Mouse (Mus musculus): ENCODE data around the gene Morc1. TPM values are rescaled to one million over a fixed set of nuclear protein-coding genes. Genes with fewer than 3 reads are reported as not detected.
A peak's percentile ranks its signal among the peaks of the same experiment; 100 is the strongest.

Morc1 gene
- polyA plus RNA-seq, 1 experiment from 2014 or later: 0.16 TPM

DNA sequence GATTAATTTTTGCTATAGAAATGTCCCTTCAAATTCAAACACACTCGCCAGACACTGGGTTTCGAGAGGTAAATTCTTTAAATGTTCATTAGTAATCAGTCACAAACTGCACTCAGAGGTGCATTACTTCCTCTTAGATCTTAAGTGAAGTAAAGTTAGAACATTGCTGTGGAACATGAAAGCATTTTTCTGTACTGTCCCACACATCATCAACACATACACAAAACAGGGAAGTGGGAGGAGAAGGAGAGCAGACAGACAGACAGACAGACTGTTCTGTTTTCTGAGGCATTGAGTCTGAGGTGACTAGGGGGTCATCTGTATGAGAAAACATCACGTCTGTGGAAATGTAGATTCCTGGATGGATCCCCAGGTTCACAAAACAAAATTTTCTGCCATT lies 143.5 kb downstream of the Morc1 start:
- ATAC-seq: no peak

DNA sequence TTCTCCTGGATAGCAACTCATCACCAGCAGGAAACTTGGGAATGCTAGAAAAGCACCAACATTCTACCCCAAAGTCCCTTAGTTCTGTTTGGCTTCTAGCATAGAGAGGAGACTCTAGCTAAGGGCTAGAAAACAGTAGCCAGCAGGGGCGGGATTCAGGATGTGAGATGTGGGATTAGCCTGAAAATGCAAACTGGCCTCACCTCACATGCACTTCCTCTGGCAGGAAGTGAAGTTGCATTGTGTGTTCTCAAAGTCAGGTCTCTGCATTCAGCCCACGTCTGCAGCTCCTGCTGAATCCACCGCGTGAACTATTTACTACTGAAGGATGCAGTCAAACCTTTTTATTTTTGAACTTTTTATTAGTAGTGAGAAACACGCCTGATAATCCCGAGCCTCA lies 154.3 kb downstream of the Morc1 start:
- H3K9ac ChIP-seq (ENCODE audit: low read depth, low read length): no peak overlapping the region
- no peak for ATAC-seq
- H3K4me2 ChIP-seq (replicated peaks; ENCODE audit: low read depth): no peak overlapping the region
- H3K9me3 ChIP-seq (ENCODE audit: control insufficient read depth): no peaks in the 10 kb centered on the region
- H3K27me3 ChIP-seq (replicated peaks; ENCODE audit: control insufficient read depth, insufficient read depth, low read length): no peaks in the 10 kb centered on the region
- TF ChIP-seq CTCF (IDR thresholded peaks at IDR 0.05; ENCODE audit: low read depth): no peak
- no peak overlapping the region for H3K27ac ChIP-seq (ENCODE audit: low read depth, low read length)
- no peaks in the 10 kb centered on the region for H3K4me1 ChIP-seq (replicated peaks; ENCODE audit: control insufficient read depth, insufficient read depth, low read length)
- H3K36me3 ChIP-seq (ENCODE audit: control insufficient read depth, insufficient read depth): no peaks in the 10 kb centered on the region
- WGBS: 72% methylated on average over 6 of the region's 6 CpGs
- no peak overlapping the region for H3K4me3 ChIP-seq (ENCODE audit: low read depth, low read length)

More for the DNA sequence above, 143.5 kb downstream of the Morc1 start:
- no peak overlapping the region for H3K9ac ChIP-seq (ENCODE audit: low read depth, low read length)
- 74% methylated on average over 3 of the region's 3 CpGs for WGBS
- H3K4me3 ChIP-seq (ENCODE audit: low read depth, low read length): no peak overlapping the region
- no peaks in the 10 kb centered on the region for H3K36me3 ChIP-seq (ENCODE audit: control insufficient read depth, insufficient read depth)
- no peak overlapping the region for H3K27ac ChIP-seq (ENCODE audit: low read depth, low read length)
- H3K9me3 ChIP-seq (ENCODE audit: control insufficient read depth): no peaks in the 10 kb centered on the region
- TF ChIP-seq CTCF (IDR thresholded peaks at IDR 0.05; ENCODE audit: low read depth): no peak
- no peaks in the 10 kb centered on the region for H3K27me3 ChIP-seq (replicated peaks; ENCODE audit: control insufficient read depth, insufficient read depth, low read length)
- no peaks in the 10 kb centered on the region for H3K4me1 ChIP-seq (replicated peaks; ENCODE audit: control insufficient read depth, insufficient read depth, low read length)
- no peak overlapping the region for H3K4me2 ChIP-seq (replicated peaks; ENCODE audit: low read depth)

- Histone ChIP-seq H3K4me1 (replicated peaks; ENCODE audit: control insufficient read depth, insufficient read depth, low read length) (no peaks in the 10 kb centered on the region), H3K9ac (ENCODE audit: low read depth, low read length) (no peak overlapping the region), H3K27me3 (replicated peaks; ENCODE audit: control insufficient read depth, insufficient read depth, low read length) (no peaks in the 10 kb centered on the region), H3K4me2 (replicated peaks; ENCODE audit: low read depth) (no peak overlapping the region), H3K4me3 (ENCODE audit: low read depth, low read length) (no peak overlapping the region), H3K36me3 (ENCODE audit: control insufficient read depth, insufficient read depth) (no peaks in the 10 kb centered on the region), H3K27ac (ENCODE audit: low read depth, low read length) (no peak overlapping the region), H3K9me3 (ENCODE audit: control insufficient read depth) (no peaks in the 10 kb centered on the region)
- WGBS: 89% methylated on average over 5 of the region's 5 CpGs
- no peak for TF ChIP-seq CTCF (IDR thresholded peaks at IDR 0.05; ENCODE audit: low read depth)
- no peak for ATAC-seq
These were observed 163.4 kb downstream of the Morc1 start for GRCm38 (mm10) chr16:48594457-48594856.

- no peaks in the 10 kb centered on the region for H3K36me3 ChIP-seq (ENCODE audit: control insufficient read depth, insufficient read depth)
- H3K4me2 ChIP-seq (replicated peaks; ENCODE audit: low read depth): no peak overlapping the region
- H3K9ac ChIP-seq (ENCODE audit: low read depth, low read length): no peak overlapping the region
- no peak overlapping the region for H3K4me3 ChIP-seq (ENCODE audit: low read depth, low read length)
- whole genome bisulfite sequencing: 80% methylated on average over 1 of the region's 1 CpGs
- H3K9me3 ChIP-seq (ENCODE audit: control insufficient read depth): no peaks in the 10 kb centered on the region
- ATAC-seq: no peak
- no peaks in the 10 kb centered on the region for H3K27me3 ChIP-seq (replicated peaks; ENCODE audit: control insufficient read depth, insufficient read depth, low read length)
- no peaks in the 10 kb centered on the region for H3K4me1 ChIP-seq (replicated peaks; ENCODE audit: control insufficient read depth, insufficient read depth, low read length)
- no peak for TF ChIP-seq CTCF (IDR thresholded peaks at IDR 0.05; ENCODE audit: low read depth)
- no peak overlapping the region for H3K27ac ChIP-seq (ENCODE audit: low read depth, low read length)
These were observed 164.2 kb downstream of the Morc1 start for GRCm38 (mm10) chr16:48595216-48595615.

DNA sequence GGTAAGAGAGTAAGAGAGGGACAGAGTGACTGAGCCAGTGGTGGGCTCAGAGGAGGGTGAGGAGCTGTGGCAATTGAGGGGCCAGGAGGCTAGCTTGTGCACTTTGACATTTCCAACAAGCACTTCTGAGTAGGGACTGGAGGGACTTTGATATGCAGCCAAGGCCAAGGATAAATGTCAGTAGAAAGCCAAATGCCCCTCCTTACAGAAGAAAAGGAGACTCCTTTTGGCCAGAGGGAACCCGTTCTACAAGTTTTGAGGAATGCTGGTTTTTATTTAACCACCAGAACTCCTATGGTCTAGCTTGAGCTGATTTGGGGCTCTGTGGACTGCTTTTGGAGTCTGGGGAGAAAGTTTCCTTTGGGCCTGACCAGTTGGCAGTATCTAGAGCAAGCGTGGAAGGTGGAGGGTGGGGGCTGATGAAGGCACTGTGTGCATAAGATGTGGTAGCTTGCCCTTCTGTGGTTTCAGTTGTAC lies 172.7 kb downstream of the Morc1 start:
- WGBS: 40% methylated on average over 2 of the region's 2 CpGs
- Histone ChIP-seq H3K36me3 (ENCODE audit: control insufficient read depth, insufficient read depth) (no peaks in the 10 kb centered on the region), H3K4me1 (replicated peaks; ENCODE audit: control insufficient read depth, insufficient read depth, low read length) (no peaks in the 10 kb centered on the region), H3K9ac (ENCODE audit: low read depth, low read length) (no peak overlapping the region), H3K27ac (ENCODE audit: low read depth, low read length) (no peak overlapping the region), H3K4me2 (replicated peaks; ENCODE audit: low read depth) (no peak overlapping the region), H3K4me3 (ENCODE audit: low read depth, low read length) (no peak overlapping the region), H3K27me3 (replicated peaks; ENCODE audit: control insufficient read depth, insufficient read depth, low read length) (no peaks in the 10 kb centered on the region), H3K9me3 (ENCODE audit: control insufficient read depth) (no peaks in the 10 kb centered on the region)
- TF ChIP-seq CTCF (IDR thresholded peaks at IDR 0.05; ENCODE audit: low read depth): no peak
- ATAC-seq: peak; percentile 13; the same call in 1 of the 2 replicates

DNA sequence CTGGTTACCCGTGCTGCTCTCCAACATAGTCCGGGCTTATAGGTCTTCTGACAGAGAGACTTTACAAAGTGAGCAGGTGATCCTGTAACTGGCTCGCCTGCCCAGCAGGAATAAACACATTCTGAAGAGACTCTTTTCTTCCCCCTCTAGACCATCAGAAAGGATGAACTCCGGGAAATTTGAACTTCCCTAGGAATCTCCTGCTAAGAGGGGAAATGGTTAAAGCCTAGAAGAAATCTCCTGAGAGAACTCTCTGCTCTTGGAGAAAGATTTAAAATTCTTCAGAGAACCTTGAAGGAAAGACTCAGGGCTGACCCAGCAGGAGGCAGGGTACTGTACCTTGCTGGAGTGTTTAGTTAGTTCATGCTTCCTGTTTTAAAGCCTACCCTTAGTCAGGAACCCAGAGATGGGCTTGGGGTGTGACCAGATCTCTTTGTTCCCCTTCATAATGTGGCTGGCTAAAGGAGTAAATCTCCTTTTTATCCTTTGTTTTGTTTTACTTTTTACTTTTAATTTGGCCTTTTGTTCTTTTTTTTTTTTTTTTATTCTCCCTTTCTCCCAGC lies 175.5 kb downstream of the Morc1 start:
- no peak overlapping the region for H3K27ac ChIP-seq (ENCODE audit: low read depth, low read length)
- no peaks in the 10 kb centered on the region for H3K9me3 ChIP-seq (ENCODE audit: control insufficient read depth)
- 32% methylated on average over 4 of the region's 4 CpGs for WGBS
- TF ChIP-seq CTCF (IDR thresholded peaks at IDR 0.05; ENCODE audit: low read depth): no peak
- no peaks in the 10 kb centered on the region for H3K36me3 ChIP-seq (ENCODE audit: control insufficient read depth, insufficient read depth)
- no peak overlapping the region for H3K4me3 ChIP-seq (ENCODE audit: low read depth, low read length)
- H3K4me2 ChIP-seq (replicated peaks; ENCODE audit: low read depth): no peak overlapping the region
- H3K4me1 ChIP-seq (replicated peaks; ENCODE audit: control insufficient read depth, insufficient read depth, low read length): no peaks in the 10 kb centered on the region
- no peak for ATAC-seq
- H3K27me3 ChIP-seq (replicated peaks; ENCODE audit: control insufficient read depth, insufficient read depth, low read length): no peaks in the 10 kb centered on the region
- no peak overlapping the region for H3K9ac ChIP-seq (ENCODE audit: low read depth, low read length)

- Histone ChIP-seq H3K9me3 (ENCODE audit: control insufficient read depth) (no peaks in the 10 kb centered on the region), H3K4me3 (ENCODE audit: low read depth, low read length) (no peak overlapping the region), H3K27me3 (replicated peaks; ENCODE audit: control insufficient read depth, insufficient read depth, low read length) (no peaks in the 10 kb centered on the region), H3K4me2 (replicated peaks; ENCODE audit: low read depth) (no peak overlapping the region), H3K36me3 (ENCODE audit: control insufficient read depth, insufficient read depth) (no peaks in the 10 kb centered on the region), H3K27ac (ENCODE audit: low read depth, low read length) (no peak overlapping the region), H3K9ac (ENCODE audit: low read depth, low read length) (no peak overlapping the region), H3K4me1 (replicated peaks; ENCODE audit: control insufficient read depth, insufficient read depth, low read length) (no peaks in the 10 kb centered on the region)
- no peak for ATAC-seq
- 87% methylated on average over 3 of the region's 3 CpGs for WGBS
- TF ChIP-seq CTCF (IDR thresholded peaks at IDR 0.05; ENCODE audit: low read depth): no peak
These were observed 177.2 kb downstream of the Morc1 start for GRCm38 (mm10) chr16:48608224-48608623.
